Mouse (Mus musculus): ENCODE measurements at regions not wholly inside any gene's neighbourhood (a gene's known extent, or its start where the extent isn't known, plus 50 kb on each side); places are given as distances from the start of the nearest gene placed in this dataset.

GRCm38 (mm10) chr13:83266591-83266990, 237.2 kb upstream of the Mef2c start:
- no peak for DNase-seq

- DNase-seq, result no peak
Measured at GRCm38 (mm10) chr13:83268663-83269062, 235.2 kb upstream of the Mef2c start.

DNA sequence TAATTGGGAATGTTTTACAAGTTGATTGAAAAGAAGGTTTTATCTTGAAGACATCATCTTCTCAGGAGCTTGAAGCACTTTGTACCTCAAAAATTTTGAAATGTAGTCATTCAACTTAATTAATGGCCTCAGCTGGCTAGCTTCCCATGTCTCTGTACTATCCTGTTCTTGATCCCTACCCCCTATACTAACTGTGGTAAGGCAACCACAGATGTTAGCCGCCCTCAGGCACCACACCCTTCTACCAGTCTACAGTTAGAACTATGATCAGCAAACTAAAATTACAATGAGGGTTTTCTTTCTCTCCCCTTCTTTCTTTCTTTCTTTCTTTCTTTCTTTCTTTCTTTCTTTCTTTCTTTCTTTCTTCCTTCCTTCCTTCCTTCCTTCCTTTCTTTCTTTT, 225.1 kb upstream of the Mef2c start:
- DNase-seq, result no peak

DNA sequence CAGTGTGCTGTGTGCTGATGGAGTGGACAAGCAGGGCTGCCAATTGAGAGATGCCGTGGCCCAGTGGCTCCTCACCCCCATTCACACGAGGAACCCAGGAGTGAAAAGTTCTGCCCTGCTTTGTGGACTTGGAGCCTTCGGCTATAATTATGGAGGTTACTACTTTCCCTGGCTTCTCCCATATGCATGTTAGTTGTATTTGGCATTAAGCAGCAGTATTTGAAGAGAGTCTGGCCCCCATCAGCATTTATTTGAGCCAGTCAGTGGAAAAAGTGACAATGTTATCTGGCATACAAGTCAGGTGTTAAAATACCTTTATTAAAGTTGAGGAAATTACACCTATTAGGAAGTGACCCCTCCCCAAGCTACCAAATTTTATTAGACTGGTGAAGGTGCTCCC, 196.1 kb upstream of the Mef2c start:
- DNase-seq, result no peak

GRCm38 (mm10) chr13:83328488-83328887, 175.3 kb upstream of the Mef2c start:
- no peak for DNase-seq

DNA sequence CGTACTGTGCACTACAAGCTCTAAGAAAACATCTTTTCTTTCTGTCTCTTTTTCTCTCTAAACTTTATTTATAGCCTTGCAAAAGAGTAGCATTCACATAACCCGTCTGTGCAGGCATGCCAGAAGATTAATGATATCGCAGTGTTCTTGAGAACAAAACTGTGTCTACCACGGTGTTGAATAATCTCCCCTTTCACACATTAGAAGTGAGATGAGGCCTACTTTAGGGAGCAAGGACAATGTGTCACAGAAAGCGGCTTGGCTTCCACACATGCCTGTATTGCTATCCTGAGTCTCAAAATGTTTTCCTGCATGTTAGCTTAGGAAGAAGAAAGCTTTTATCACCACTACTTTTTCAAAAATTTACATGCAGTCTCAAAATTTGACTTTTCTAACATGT, 170.1 kb upstream of the Mef2c start:
- no peak for DNase-seq

GRCm38 (mm10) chr13:83344611-83345319, 159.1 kb upstream of the Mef2c start:
- no peak for DNase-seq

- DNase-seq, result no peak
Measured at GRCm38 (mm10) chr13:83355341-83355740, 148.5 kb upstream of the Mef2c start.

GRCm38 (mm10) chr13:83360529-83360928, 143.3 kb upstream of the Mef2c start:
- DNase-seq, result no peak

DNA sequence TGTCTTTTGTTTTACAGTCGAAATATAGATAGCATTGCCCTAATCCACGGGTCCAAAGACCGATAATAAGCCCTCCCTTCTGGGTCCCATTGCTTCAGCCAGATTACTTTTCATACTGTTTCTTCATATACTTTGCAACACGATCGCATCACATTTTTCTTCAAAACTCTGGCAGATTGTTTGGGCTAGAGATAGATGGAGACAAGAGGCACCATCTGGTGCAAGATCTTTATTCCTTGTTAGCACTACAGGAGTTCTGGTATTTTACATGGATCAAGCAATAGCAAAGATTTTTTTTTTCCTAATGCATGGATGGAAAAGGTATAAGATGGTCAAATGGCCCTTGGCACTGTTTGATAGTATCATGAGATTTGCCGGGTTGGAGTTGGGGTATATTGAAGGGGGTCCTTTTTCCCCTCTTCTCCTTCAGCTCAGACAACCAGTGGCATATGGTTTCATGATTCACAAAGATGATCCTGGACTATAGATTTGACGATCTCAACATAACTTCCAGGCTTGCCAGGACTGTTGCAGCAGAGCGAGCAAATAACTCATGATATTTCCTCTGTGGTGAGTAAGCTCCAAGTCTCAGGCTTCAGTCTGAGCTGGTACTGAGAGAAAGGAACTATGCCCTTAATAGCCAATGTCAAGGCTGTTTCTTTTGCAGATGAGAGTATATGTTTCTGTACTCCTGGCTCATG, 127.6 kb upstream of the Mef2c start:
- DNase-seq, result no peak

DNA sequence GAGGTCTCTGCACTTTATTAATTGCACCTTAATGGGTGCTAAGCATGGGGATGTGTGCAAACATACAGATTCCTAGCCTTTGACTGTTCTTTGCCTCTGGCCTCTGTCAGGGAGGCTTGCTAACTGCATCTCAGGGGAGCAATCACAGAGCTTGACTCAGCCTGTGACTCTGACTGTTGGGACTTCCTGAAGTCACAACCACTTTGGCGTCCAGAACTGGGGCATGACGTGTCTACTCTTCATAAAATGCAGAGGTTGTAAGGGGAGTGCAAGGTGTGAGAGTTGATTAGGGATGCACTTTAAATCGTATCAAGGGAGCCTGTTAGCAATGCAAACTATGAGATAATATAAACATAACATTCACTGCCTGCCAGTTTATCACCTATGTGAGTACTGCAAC, 125.2 kb upstream of the Mef2c start:
- DNase-seq, result no peak

GRCm38 (mm10) chr13:83382609-83383008, 121.2 kb upstream of the Mef2c start:
- DNase-seq, result no peak

GRCm38 (mm10) chr13:83394773-83395172, 109.1 kb upstream of the Mef2c start:
- no peak for DNase-seq

- no peak for DNase-seq
Measured at GRCm38 (mm10) chr13:83399381-83399780, 104.5 kb upstream of the Mef2c start.

GRCm38 (mm10) chr13:83439619-83440436, 64.0 kb upstream of the Mef2c start:
- no peak for DNase-seq

GRCm38 (mm10) chr13:83444277-83444676, 59.6 kb upstream of the Mef2c start:
- no peak for DNase-seq

- DNase-seq, result no peak
Measured at GRCm38 (mm10) chr13:83450820-83451219, 53.0 kb upstream of the Mef2c start.

- DNase-seq, result no peak
Measured at GRCm38 (mm10) chr13:83452987-83453386, 50.8 kb upstream of the Mef2c start.

All from kidney, adult 8-10 months (tissue).